Mouse (Mus musculus): ENCODE results near the gene Cnpy4. TPM values are rescaled to one million over a fixed set of nuclear protein-coding genes. Genes with fewer than 3 reads are reported as not detected.
"Not testable (repeated sequence)": the region's sequence is repeated elsewhere in the genome, so short reads cannot be mapped to it uniquely, and the experiment has no call there.

The Cnpy4 gene
- polyA plus RNA-seq, 1 experiment, result 1.5 TPM

GRCm38 (mm10) chr5:138202086-138202485 is 14.8 kb downstream of the Cnpy4 start:
- Histone ChIP-seq H3K27ac (ENCODE audit: insufficient read depth, low read depth, low read length) (no peak overlapping the region), H3K27me3 (ENCODE audit: control insufficient read depth, insufficient read depth, low read length) (no peaks in the 10 kb centered on the region), H3K4me1 (ENCODE audit: control insufficient read depth, insufficient read depth, insufficient read length, low read length) (no peaks in the 10 kb centered on the region), H3K36me3 (ENCODE audit: control insufficient read depth, insufficient read depth, low read length) (no peaks in the 10 kb centered on the region), H3K4me3 (ENCODE audit: low read depth, low read length) (no peak overlapping the region)
- WGBS, result 85% methylated on average over 3 of the region's 3 CpGs
- TF ChIP-seq CTCF (IDR thresholded peaks at IDR 0.05; ENCODE audit: extremely low read depth, insufficient read length, insufficient replicate concordance, low read depth, low read length) (no peak), POLR2A (IDR thresholded peaks at IDR 0.05; ENCODE audit: low read depth, low read length) (no peak)

GRCm38 (mm10) chr5:138207253-138207652 is 20.0 kb downstream of the Cnpy4 start:
- H3K27me3 ChIP-seq (ENCODE audit: control insufficient read depth, insufficient read depth, low read length), result no peaks in the 10 kb centered on the region
- no peak for TF ChIP-seq POLR2A (IDR thresholded peaks at IDR 0.05; ENCODE audit: low read depth, low read length)
- TF ChIP-seq CTCF (IDR thresholded peaks at IDR 0.05; ENCODE audit: extremely low read depth, insufficient read length, insufficient replicate concordance, low read depth, low read length), result no peak
- no peak overlapping the region for H3K4me3 ChIP-seq (ENCODE audit: low read depth, low read length)
- H3K36me3 ChIP-seq (ENCODE audit: control insufficient read depth, insufficient read depth, low read length), result no peaks in the 10 kb centered on the region
- H3K27ac ChIP-seq (ENCODE audit: insufficient read depth, low read depth, low read length), result no peak overlapping the region
- H3K4me1 ChIP-seq (ENCODE audit: control insufficient read depth, insufficient read depth, insufficient read length, low read length), result no peaks in the 10 kb centered on the region
- WGBS, result 68% methylated on average over 1 of the region's 1 CpGs

- 68% methylated on average over 4 of the region's 4 CpGs for WGBS
- no peak overlapping the region for H3K27ac ChIP-seq (ENCODE audit: insufficient read depth, low read depth, low read length)
- no peaks in the 10 kb centered on the region for H3K27me3 ChIP-seq (ENCODE audit: control insufficient read depth, insufficient read depth, low read length)
- no peak for TF ChIP-seq CTCF (IDR thresholded peaks at IDR 0.05; ENCODE audit: extremely low read depth, insufficient read length, insufficient replicate concordance, low read depth, low read length)
- no peak for TF ChIP-seq POLR2A (IDR thresholded peaks at IDR 0.05; ENCODE audit: low read depth, low read length)
- no peaks in the 10 kb centered on the region for H3K36me3 ChIP-seq (ENCODE audit: control insufficient read depth, insufficient read depth, low read length)
- no peaks in the 10 kb centered on the region for H3K4me1 ChIP-seq (ENCODE audit: control insufficient read depth, insufficient read depth, insufficient read length, low read length)
- H3K4me3 ChIP-seq (ENCODE audit: low read depth, low read length), result no peak overlapping the region
Observed at GRCm38 (mm10) chr5:138207873-138208272, 20.6 kb downstream of the Cnpy4 start.

GRCm38 (mm10) chr5:138216632-138217031 is 29.3 kb downstream of the Cnpy4 start:
- WGBS, result 92% methylated on average over 13 of the region's 13 CpGs
- not testable (repeated sequence) for H3K36me3 ChIP-seq (ENCODE audit: control insufficient read depth, insufficient read depth, low read length); H3K4me3 ChIP-seq (ENCODE audit: low read depth, low read length); H3K4me1 ChIP-seq (ENCODE audit: control insufficient read depth, insufficient read depth, insufficient read length, low read length); H3K27ac ChIP-seq (ENCODE audit: insufficient read depth, low read depth, low read length); H3K27me3 ChIP-seq (ENCODE audit: control insufficient read depth, insufficient read depth, low read length)

GRCm38 (mm10) chr5:138219864-138220263 is 32.6 kb downstream of the Cnpy4 start:
- TF ChIP-seq CTCF (IDR thresholded peaks at IDR 0.05; ENCODE audit: extremely low read depth, insufficient read length, insufficient replicate concordance, low read depth, low read length) (no peak), POLR2A (IDR thresholded peaks at IDR 0.05; ENCODE audit: low read depth, low read length) (no peak)
- Histone ChIP-seq H3K36me3 (ENCODE audit: control insufficient read depth, insufficient read depth, low read length) (no peaks in the 10 kb centered on the region), H3K27ac (ENCODE audit: insufficient read depth, low read depth, low read length) (no peak overlapping the region), H3K4me3 (ENCODE audit: low read depth, low read length) (no peak overlapping the region), H3K4me1 (ENCODE audit: control insufficient read depth, insufficient read depth, insufficient read length, low read length) (no peaks in the 10 kb centered on the region), H3K27me3 (ENCODE audit: control insufficient read depth, insufficient read depth, low read length) (no peaks in the 10 kb centered on the region; the same call in 1 of the 2 replicates)
- WGBS, result 39% methylated on average over 2 of the region's 2 CpGs

GRCm38 (mm10) chr5:138222111-138222510 is 34.8 kb downstream of the Cnpy4 start:
- Histone ChIP-seq H3K27me3 (ENCODE audit: control insufficient read depth, insufficient read depth, low read length) (no peaks in the 10 kb centered on the region; the same call in 1 of the 2 replicates), H3K36me3 (ENCODE audit: control insufficient read depth, insufficient read depth, low read length) (no peaks in the 10 kb centered on the region), H3K4me3 (ENCODE audit: low read depth, low read length) (no peak overlapping the region), H3K27ac (ENCODE audit: insufficient read depth, low read depth, low read length) (no peak overlapping the region), H3K4me1 (ENCODE audit: control insufficient read depth, insufficient read depth, insufficient read length, low read length) (no peaks in the 10 kb centered on the region)
- WGBS, result 16% methylated on average over 4 of the region's 4 CpGs
- TF ChIP-seq CTCF (IDR thresholded peaks at IDR 0.05; ENCODE audit: extremely low read depth, insufficient read length, insufficient replicate concordance, low read depth, low read length), result peak; percentile 83
- TF ChIP-seq POLR2A (IDR thresholded peaks at IDR 0.05; ENCODE audit: low read depth, low read length), result no peak

- no peaks in the 10 kb centered on the region for H3K4me1 ChIP-seq (ENCODE audit: control insufficient read depth, insufficient read depth, insufficient read length, low read length)
- no peaks in the 10 kb centered on the region for H3K36me3 ChIP-seq (ENCODE audit: control insufficient read depth, insufficient read depth, low read length)
- no peak overlapping the region for H3K4me3 ChIP-seq (ENCODE audit: low read depth, low read length)
- 43% methylated on average over 3 of the region's 3 CpGs for WGBS
- TF ChIP-seq POLR2A (IDR thresholded peaks at IDR 0.05; ENCODE audit: low read depth, low read length) (no peak), CTCF (IDR thresholded peaks at IDR 0.05; ENCODE audit: extremely low read depth, insufficient read length, insufficient replicate concordance, low read depth, low read length) (no peak)
- no peak overlapping the region for H3K27ac ChIP-seq (ENCODE audit: insufficient read depth, low read depth, low read length)
- no peaks in the 10 kb centered on the region; the same call in 1 of the 2 replicates for H3K27me3 ChIP-seq (ENCODE audit: control insufficient read depth, insufficient read depth, low read length)
Observed at GRCm38 (mm10) chr5:138223287-138223686, 36.0 kb downstream of the Cnpy4 start.

GRCm38 (mm10) chr5:138225700-138226099 is 38.4 kb downstream of the Cnpy4 start, which contains the start of gene Nxpe5:
Gene Nxpe5, plus strand, starts transcription at chr5:138225898.
- no peak within 1 kb of the TSS for H3K4me3 ChIP-seq (ENCODE audit: low read depth, low read length)
- no peaks in the 10 kb centered on the region for H3K36me3 ChIP-seq (ENCODE audit: control insufficient read depth, insufficient read depth, low read length)
- no peak within 1 kb of the TSS for H3K27ac ChIP-seq (ENCODE audit: insufficient read depth, low read depth, low read length)
- TF ChIP-seq POLR2A (IDR thresholded peaks at IDR 0.05; ENCODE audit: low read depth, low read length) (no peak), CTCF (IDR thresholded peaks at IDR 0.05; ENCODE audit: extremely low read depth, insufficient read length, insufficient replicate concordance, low read depth, low read length) (no peak)
- H3K27me3 ChIP-seq (ENCODE audit: control insufficient read depth, insufficient read depth, low read length), result no peaks in the 10 kb centered on the region
- no peaks in the 10 kb centered on the region for H3K4me1 ChIP-seq (ENCODE audit: control insufficient read depth, insufficient read depth, insufficient read length, low read length)
- WGBS, result 48% methylated on average over 2 of the region's 2 CpGs

Measured in small intestine, adult 2 months (tissue).